Mouse (Mus musculus): ENCODE data around the gene Mblac1. TPM values are rescaled to one million over a fixed set of nuclear protein-coding genes. Genes with fewer than 3 reads are reported as not detected.
"Not testable (repeated sequence)": the region's sequence is repeated elsewhere in the genome, so short reads cannot be mapped to it uniquely, and the experiment has no call there.

Mblac1 gene
- polyA plus RNA-seq, 1 experiment from 2014 or later, result 10.8 TPM

DNA sequence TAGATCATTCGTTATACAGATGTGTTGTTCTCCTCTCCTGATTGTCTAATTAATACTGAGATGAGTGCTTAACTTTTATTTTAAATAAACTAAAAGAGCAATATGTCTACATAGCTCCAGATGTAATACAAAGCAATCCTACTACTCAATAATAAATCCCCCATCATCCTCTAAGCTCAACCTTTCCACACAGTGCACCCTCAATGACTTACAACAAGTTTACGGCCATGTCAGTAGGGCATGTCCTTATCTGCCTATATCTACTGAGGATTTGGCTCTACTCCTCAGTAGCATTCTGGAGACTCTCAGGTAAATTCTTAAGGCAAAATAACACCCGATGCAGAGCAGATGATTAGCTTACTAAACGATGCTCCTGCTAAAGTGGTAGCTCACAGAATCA, 13.8 kb downstream of the Mblac1 start:
- no peak for DNase-seq (ENCODE audit: low spot score)

DNA sequence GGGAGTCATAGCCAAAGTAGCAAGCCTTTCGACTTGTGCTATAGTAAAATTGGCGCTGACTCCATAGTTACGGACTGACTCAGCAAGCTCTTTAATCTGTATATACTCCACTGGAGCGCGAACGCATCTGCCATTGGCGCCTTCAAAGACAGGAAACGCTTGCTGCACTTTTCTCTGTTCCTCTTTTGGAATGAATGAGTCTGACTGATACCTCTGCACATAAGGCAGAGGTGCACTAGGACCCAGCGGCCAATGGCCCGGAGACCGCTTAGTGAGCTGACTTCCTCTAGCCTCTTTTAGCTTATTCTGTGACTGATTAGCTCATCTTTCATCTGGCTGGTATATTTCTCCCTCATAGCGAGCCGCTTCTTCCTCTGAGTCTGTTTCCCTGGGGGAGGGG, 22.5 kb downstream of the Mblac1 start:
- DNase-seq (ENCODE audit: low spot score), result not testable (repeated sequence)

- no peak for DNase-seq (ENCODE audit: low spot score)
These were observed 25.8 kb downstream of the Mblac1 start for GRCm38 (mm10) chr5:138219864-138220263.

DNA sequence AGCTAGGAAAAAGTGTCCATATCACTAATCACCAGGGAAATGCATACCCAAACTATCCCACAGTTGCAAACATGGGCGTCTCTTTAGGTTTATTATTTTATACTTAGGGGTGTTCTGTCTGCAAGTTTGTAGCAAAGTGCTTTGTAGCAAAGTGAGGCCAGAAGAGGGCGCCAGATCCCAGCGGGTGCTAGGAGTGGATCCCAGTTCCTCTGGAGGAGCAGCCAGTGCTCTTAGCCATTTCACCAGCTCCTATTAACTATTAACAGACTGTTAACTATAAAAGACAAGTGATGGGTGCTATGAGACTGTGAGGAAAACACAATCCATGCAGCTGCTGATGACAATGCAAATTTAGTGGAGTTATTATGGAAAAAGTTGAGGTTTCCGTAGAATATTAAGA, 28.0 kb downstream of the Mblac1 start:
- peak; percentile 66 for DNase-seq (ENCODE audit: low spot score)

DNA sequence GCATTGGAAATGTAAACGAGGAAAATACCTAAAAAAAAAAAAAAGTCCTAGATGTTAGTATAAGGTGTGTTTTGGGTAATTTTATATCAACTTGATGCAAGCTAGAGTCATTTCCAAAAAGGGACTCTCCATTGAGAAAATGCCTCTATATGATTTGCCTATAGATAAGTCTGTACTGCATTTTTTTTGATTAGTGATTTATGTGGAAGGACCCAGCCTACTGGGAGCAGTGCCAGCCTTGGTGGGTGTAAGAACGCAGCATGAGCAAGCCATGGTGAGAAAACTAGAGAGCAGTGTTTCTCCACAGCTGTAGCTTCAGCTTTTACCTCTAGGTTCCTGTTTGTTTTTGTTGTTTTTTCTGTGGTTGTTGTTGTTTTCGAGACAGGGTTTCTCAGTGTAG, 29.2 kb downstream of the Mblac1 start:
- DNase-seq (ENCODE audit: low spot score), result no peak

- no peak for DNase-seq (ENCODE audit: low spot score)
These were observed 31.6 kb downstream of the Mblac1 start, which contains the start of gene Nxpe5 for GRCm38 (mm10) chr5:138225700-138226099. Gene Nxpe5, plus strand, starts transcription at chr5:138225898.

GRCm38 (mm10) chr5:138226491-138226890, 32.4 kb downstream of the Mblac1 start:
- DNase-seq (ENCODE audit: low spot score), result no peak

DNA sequence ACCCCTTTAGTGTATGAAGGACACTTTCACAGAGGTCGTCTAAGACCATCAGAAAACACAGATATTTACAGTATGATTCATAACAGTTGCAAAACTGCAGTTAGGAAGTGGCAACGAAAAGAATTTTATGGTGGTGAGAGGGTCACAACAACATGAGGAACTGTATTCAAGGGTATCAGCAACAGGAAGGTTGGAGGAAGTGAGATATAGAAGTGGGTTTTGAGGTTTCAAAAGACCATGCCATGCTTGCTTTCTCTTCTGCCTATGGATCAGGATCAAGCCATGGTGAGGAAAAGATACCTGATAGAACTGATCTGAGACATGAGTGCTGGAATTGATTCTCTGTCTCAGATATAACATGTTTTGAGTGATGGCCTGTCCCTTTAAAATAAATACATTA, 33.3 kb downstream of the Mblac1 start:
- DNase-seq (ENCODE audit: low spot score), result no peak

DNA sequence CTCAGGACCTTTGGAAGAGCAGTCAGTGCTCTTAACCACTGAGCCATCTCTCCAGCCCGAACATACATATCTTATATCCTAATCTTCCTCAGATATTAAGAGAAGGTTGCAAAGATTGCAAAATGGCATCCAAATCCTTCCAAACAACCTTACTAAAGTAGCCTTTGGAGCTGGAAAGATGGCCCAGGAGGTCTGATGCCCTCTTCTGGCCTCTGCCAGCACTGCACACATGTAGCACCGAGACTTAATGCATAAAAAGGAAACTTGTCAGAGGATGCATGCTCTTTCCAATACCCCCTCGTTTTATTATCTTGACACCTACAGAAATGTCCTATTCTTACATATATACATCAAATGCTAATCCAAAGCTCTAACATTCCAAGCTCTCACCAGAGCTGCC, 33.9 kb downstream of the Mblac1 start:
- DNase-seq (ENCODE audit: low spot score), result peak; percentile 29

DNA sequence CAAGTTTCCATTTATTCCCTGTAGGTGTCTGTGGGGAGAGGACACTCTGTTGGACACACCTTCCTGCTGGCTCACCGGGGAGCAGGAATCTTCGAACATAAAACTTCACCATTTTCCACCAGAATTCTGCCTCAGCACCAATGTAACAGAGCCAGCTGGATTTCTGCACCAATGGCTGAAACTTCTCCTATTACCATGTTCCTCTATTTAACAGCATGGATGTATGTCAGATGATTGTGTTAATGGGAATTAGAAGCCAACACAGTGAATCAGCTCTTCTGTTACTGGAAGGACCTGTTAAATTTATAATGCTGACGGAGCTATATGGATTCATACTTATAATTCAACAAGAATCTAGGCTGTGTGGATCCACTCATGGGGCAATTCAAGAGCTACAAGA, 35.4 kb downstream of the Mblac1 start:
- no peak for DNase-seq (ENCODE audit: low spot score)

GRCm38 (mm10) chr5:138233778-138234177, 39.7 kb downstream of the Mblac1 start:
- DNase-seq (ENCODE audit: low spot score), result no peak

GRCm38 (mm10) chr5:138234224-138234623, 40.1 kb downstream of the Mblac1 start:
- DNase-seq (ENCODE audit: low spot score), result no peak

DNA sequence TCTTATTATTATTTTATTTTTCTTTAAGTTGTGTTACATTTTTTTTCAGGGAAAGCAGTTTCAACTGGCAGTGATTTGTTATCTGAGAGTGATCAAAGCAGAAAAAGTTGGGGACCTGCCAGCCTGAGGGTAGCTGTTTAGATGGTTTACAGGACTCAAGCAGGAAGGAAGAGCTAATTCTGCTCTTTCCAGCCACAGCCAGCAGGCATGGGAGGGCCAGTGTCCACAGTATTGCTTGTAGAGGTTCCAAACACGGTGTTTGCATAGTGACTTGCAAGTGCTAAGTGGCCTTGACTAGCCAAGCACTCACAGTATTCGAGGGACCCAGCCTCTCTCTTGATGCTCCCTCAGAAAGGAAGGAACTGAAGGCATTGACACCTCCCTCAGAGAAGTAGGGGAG, 47.4 kb downstream of the Mblac1 start:
- no peak for DNase-seq (ENCODE audit: low spot score)

MicroRNA genes within 50 kb of the gene (microRNA counts, 519-probe panel; counts per million panel counts)
- microRNA mmu-miR-106b, result 7,817 counts per million, percentile 96 among the panel's probes with 10 or more counts
- 8,972 counts per million, percentile 98 among the panel's probes with 10 or more counts for microRNA mmu-miR-25
- 7,637 counts per million, percentile 96 among the panel's probes with 10 or more counts for microRNA mmu-miR-93

Small RNA genes lying within 50 kb of the gene (microRNA-seq; reads per million reads assigned to microRNA genes)
- gene Mir106b (ENCODE audit: borderline number of aligned reads), result 21,371 reads per million, percentile 97 among the genes with 10 or more reads in this experiment
- gene Mir25 (ENCODE audit: borderline number of aligned reads), result 3,492 reads per million, percentile 83 among the genes with 10 or more reads in this experiment
- gene Mir93 (ENCODE audit: borderline number of aligned reads), result 34,362 reads per million, percentile 98 among the genes with 10 or more reads in this experiment

Other genes starting within 250 kb of the Mblac1 start
- not detected in 2 replicates for gene Gjc3, start 231.2 kb upstream of the Mblac1 start, polyA plus RNA-seq (2015; fragmentation: Nextera tagmentation; extraction: Ambion mirVana)
- gene Azgp1, start 212.8 kb upstream of the Mblac1 start, polyA plus RNA-seq (2015; fragmentation: Nextera tagmentation; extraction: Ambion mirVana), result 0.15 and 0.27 TPM in 2 replicates
- gene Smok3a, start 173.1 kb upstream of the Mblac1 start, polyA plus RNA-seq (2015; fragmentation: Nextera tagmentation; extraction: Ambion mirVana), result not detected in 2 replicates
- gene Smok3b, start 172.9 kb upstream of the Mblac1 start, polyA plus RNA-seq (2015; fragmentation: Nextera tagmentation; extraction: Ambion mirVana), result not detected in 2 replicates
- gene Smok3c, start 141.1 kb upstream of the Mblac1 start, polyA plus RNA-seq (2015; fragmentation: Nextera tagmentation; extraction: Ambion mirVana), result not detected in 2 replicates
- gene Zkscan1, start 109.2 kb upstream of the Mblac1 start, polyA plus RNA-seq (2015; fragmentation: Nextera tagmentation; extraction: Ambion mirVana), result 8.5 and 8.6 TPM in 2 replicates
- 39.4 and 40.9 TPM in 2 replicates for gene Zscan21, start 77.4 kb upstream of the Mblac1 start, polyA plus RNA-seq (2015; fragmentation: Nextera tagmentation; extraction: Ambion mirVana)
- gene Zfp113, start 38.6 kb upstream of the Mblac1 start, polyA plus RNA-seq (2015; fragmentation: Nextera tagmentation; extraction: Ambion mirVana), result 14.8 and 15.8 TPM in 2 replicates
- gene Cops6, start 33.2 kb upstream of the Mblac1 start, polyA plus RNA-seq (2015; fragmentation: Nextera tagmentation; extraction: Ambion mirVana), result 214 and 223 TPM in 2 replicates
- gene Ap4m1, start 22.3 kb upstream of the Mblac1 start, polyA plus RNA-seq (2015; fragmentation: Nextera tagmentation; extraction: Ambion mirVana), result 9.2 and 9.8 TPM in 2 replicates
- gene Mcm7, start 21.9 kb upstream of the Mblac1 start, polyA plus RNA-seq (2015; fragmentation: Nextera tagmentation; extraction: Ambion mirVana), result 281 and 296 TPM in 2 replicates
- 44.1 and 54.5 TPM in 2 replicates for gene Taf6, start 6.9 kb upstream of the Mblac1 start, polyA plus RNA-seq (2015; fragmentation: Nextera tagmentation; extraction: Ambion mirVana)
- gene Cnpy4, start 6.8 kb upstream of the Mblac1 start, polyA plus RNA-seq (2015; fragmentation: Nextera tagmentation; extraction: Ambion mirVana), result 33.2 and 34.2 TPM in 2 replicates
- 0.36 and 0.44 TPM in 2 replicates for gene Nxpe5, start 31.6 kb downstream of the Mblac1 start, polyA plus RNA-seq (2015; fragmentation: Nextera tagmentation; extraction: Ambion mirVana)
- 83.9 and 88.4 TPM in 2 replicates for gene Lamtor4, start 61.2 kb downstream of the Mblac1 start, polyA plus RNA-seq (2015; fragmentation: Nextera tagmentation; extraction: Ambion mirVana)
- 5.7 and 7.6 TPM in 2 replicates for gene BC037034, start 69.7 kb downstream of the Mblac1 start, polyA plus RNA-seq (2015; fragmentation: Nextera tagmentation; extraction: Ambion mirVana)
- 1.8 and 2.4 TPM in 2 replicates for gene Gal3st4, start 78.5 kb downstream of the Mblac1 start, polyA plus RNA-seq (2015; fragmentation: Nextera tagmentation; extraction: Ambion mirVana)
- gene Gm43720, start 85.6 kb downstream of the Mblac1 start, polyA plus RNA-seq (2015; fragmentation: Nextera tagmentation; extraction: Ambion mirVana), result 0.04 TPM in 1 of 2 replicates, not detected in the other
- 3.1 and 4.1 TPM in 2 replicates for gene Gpc2, start 85.7 kb downstream of the Mblac1 start, polyA plus RNA-seq (2015; fragmentation: Nextera tagmentation; extraction: Ambion mirVana)
- 2.3 and 3.2 TPM in 2 replicates for gene Stag3, start 85.9 kb downstream of the Mblac1 start, polyA plus RNA-seq (2015; fragmentation: Nextera tagmentation; extraction: Ambion mirVana)
- gene Pvrig, start 147.6 kb downstream of the Mblac1 start, polyA plus RNA-seq (2015; fragmentation: Nextera tagmentation; extraction: Ambion mirVana), result 0.38 and 1.0 TPM in 2 replicates
- 19.2 and 22.6 TPM in 2 replicates for gene Zfp157, start 247.2 kb downstream of the Mblac1 start, polyA plus RNA-seq (2015; fragmentation: Nextera tagmentation; extraction: Ambion mirVana)